Mouse (Mus musculus): ENCODE measurements around the gene B4galnt3. TPM values are rescaled to one million over a fixed set of nuclear protein-coding genes. Genes with fewer than 3 reads are reported as not detected.

The B4galnt3 gene
- total RNA-seq, 4 experiments from 2014 or later: 0.35 to 1.2 (median 0.87) TPM

DNA sequence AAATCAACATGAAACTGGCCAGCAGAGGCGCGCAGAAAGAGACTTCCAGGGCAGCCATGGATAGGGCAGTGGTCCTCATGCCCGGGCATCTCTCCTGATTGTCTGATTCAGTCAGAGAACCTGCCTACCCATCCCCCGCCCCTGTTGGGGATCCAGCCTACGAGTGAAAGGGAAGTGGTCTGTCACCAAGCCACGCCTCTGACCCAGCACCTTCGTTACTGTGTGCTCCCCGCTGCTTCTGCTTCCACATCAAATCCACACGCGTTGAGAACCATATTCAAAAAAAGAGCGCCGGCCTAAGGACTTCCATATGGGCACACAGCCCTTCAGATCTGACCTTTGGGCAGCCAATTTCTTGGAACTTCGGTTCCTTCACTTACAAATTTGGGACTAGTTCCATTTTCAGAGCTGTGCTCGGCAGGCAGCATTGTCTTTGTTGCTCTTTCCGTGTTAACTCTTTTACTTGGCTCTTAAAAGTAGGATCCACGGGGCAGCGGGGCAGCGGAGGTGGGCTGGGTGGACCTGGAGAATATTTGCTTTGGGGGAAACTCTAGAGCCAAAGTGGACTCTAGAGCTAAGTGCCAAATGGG, 106.7 kb downstream of the B4galnt3 start:
- DNase-seq (ENCODE audit: low spot score in 2 of 2): no peak

DNA sequence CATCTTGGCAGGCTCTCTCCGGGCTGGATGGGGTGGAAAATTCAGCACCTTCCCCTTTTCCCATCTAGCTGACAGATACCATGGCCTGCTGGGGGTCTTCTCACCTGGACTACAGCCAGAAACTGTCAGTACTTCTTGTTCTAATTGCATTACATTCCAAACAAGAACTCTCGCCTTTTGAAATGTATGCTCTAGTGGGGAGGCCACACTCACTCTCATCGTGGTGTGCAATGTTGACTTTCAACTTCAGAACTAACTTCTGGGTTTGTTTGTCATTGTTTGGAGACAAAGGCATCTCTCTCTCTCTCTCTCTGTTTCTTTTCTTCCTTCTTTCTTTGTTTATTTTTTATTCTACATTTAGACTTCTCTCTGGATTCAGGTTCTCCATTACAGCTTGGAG, 107.8 kb downstream of the B4galnt3 start:
- no peak for DNase-seq (ENCODE audit: low spot score in 2 of 2)

DNA sequence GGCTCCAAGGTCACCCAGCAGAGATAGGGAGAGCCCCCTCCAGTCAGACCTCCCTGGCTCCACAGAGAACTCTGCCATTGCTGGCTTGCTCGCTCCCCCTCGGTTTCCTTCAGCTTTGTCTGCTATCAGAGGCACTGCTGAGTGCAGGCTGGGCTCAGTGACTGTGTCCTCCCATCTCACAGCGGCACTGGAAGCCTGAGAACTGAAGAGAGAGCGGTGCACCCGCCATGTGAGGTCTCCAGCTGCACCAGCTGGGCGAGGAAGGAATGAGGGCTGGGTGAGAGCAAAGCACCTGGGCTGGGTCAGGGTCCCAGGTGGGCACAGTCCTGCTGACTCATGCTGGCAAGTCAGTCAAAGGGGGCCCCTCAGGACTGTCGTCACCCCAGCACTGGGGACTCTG, 108.6 kb downstream of the B4galnt3 start:
- DNase-seq (ENCODE audit: low spot score in 2 of 2): no peak

DNA sequence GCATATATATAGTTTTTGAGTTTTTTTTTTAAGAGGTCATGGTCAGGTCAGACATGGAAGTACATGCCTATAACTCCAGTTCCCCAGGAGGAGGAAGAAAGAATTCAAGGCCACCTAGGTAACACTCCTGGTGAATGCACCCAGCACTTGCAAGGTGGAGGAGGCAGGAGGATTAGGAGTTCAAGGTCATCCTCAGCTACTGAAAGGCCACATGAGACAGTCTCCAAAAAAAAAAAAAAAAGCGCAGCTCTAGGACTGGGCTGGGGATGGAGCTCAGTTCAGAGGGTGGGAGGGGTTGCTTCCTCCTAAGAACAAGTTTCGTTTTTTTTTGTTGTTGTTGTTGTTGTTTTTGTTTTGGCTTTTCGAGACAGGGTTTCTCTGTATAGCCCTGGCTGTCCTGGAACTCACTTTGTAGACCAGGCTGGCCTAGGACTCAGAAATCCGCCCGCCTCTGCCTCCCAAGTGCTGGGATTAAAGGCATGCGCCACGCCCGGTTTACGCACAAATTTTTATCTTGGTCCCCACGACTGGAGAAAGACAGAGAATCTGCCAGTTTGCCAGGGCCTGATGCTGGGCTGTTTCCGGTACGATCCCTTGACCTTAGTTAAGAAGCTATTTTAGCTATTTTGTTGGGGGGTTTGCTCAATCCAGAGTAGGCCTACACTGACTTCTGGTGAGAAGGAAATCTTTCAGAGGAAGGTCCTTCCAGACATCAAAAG, 109.2 kb downstream of the B4galnt3 start:
- DNase-seq (ENCODE audit: low spot score in 2 of 2): no peak

DNA sequence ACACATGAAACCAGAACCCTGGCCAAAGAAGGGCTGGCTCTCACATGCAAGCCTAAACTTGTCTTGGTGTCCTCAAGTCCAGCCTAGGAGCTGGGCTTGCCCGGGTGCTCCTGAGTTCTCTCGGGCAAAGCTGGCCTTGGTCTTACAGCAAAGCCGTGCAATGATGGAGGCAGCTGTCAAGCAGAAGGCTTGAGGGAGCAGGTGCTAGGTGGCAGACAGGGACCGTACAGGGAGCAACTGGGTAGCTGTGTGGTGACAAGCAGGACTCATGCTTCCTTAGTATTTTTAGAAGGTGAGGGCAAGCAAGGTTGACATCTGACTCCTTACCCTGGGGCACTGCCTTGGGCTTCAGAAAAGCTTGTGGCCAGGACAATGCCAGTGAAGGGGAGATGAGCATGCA, 110.6 kb downstream of the B4galnt3 start:
- DNase-seq (ENCODE audit: low spot score in 2 of 2): no peak

DNA sequence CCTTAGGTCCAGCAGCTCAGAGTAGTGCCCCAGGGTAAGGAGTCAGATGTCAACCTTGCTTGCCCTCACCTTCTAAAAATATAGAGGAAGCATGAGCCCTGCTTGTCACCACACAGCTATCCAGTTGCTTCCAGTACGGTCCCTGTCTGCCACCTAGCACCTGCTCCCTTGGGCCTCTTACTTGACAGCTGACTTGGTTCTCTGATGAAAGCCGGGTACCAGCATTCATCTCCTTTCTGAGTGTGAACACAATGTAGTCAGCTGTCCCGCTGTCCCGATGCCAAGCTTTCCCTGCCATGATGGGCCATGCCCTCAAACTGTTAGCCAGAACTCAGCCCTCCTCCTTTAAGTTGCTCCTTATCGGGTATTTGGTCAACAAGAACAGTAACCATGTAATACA, 112.2 kb downstream of the B4galnt3 start:
- DNase-seq (ENCODE audit: low spot score in 2 of 2): no peak

DNA sequence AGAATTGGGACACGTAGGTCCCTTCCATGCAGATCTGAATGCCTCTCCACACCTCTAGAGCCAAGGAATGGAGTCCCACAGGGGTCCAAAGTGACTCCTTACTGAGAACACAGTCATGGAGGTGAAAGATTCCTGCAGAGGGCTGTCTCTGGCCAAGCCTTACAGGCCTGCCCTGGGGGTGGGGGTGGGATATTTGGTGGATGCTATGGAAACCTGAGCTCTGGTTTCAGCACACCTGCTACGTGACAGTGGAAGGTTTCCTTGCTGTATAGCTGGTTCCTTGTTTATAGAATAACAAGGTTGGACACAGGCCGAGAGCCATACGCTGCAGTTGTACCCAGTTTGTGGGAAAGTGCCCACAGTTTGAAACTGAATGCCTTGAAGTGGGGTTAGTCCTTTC, 113.9 kb downstream of the B4galnt3 start:
- DNase-seq (ENCODE audit: low spot score in 2 of 2): no peak

DNA sequence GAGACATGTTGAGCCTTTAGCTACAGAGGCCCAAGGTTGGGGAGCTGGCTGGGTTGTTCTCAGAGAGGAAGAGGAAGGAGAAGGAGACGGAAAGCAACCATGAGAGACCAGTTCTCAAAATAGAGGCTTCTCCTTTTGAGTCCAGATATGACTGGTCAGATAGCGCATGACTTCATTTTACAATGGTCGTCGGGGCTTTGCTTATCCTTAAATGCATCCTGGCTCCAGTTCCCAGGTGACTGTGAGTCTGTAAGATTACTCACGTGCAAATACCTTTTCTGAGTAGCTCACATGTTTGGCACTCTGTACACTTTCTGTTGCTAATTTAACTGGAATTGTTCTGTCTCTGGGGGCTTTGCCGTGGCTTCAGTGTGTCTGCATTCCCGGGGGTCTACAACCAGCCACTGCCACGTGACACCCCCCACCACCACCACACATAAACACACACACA, 114.6 kb downstream of the B4galnt3 start:
- no peak for DNase-seq (ENCODE audit: low spot score in 2 of 2)

DNA sequence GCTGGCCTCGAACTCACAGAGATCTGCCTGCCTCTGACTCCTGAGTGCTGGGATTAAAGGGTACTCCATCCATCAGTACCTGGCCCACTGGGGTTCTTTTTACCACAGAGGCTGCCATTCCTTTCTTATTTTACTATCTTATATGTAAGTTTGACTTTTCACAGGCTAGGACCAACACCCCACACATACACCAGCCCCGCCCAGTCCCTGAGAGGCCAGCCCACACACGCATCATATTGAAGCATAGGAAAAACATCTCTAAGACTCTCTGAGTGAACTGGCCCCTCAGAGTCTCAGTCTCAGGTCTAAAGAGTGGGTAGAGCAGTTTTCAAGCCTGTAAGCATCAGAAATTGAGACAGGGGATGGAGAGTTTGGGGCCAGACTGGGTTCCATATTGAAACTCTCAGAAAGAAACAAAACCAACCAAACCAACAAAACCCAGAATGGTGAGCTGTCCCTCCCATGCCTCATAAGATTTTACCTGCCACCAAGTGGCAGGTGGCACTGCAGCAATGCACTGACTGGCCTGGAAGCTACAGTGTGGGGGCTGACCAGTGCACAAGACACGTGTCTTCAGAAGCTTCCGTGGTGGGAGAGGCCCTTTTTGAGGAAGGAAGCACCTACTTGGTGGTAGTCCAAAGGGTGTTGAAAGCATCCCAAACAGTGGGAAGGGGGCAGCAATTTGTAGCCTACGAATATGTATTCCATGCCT, 115.2 kb downstream of the B4galnt3 start:
- DNase-seq (ENCODE audit: low spot score in 2 of 2): no peak

DNA sequence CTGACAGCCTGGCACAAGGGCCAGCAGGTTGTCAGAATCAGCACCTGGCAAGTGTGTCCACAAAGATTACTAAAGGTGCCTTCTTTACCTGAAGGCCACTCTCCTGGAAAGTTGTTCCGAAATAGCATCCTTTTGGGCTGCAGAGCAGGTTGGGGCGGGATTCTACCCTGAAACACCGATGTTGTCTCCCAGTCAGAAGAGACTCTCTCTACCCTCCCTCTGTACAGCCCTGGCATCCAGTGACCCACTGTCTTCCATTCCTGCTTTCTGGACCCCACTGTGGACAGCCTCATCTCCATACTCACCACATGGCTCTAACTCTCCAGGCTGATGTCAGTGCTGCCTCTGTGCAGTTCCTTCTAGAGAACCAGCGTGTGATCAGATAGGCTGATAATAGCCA, 118.7 kb downstream of the B4galnt3 start:
- no peak for DNase-seq (ENCODE audit: low spot score in 2 of 2)

DNA sequence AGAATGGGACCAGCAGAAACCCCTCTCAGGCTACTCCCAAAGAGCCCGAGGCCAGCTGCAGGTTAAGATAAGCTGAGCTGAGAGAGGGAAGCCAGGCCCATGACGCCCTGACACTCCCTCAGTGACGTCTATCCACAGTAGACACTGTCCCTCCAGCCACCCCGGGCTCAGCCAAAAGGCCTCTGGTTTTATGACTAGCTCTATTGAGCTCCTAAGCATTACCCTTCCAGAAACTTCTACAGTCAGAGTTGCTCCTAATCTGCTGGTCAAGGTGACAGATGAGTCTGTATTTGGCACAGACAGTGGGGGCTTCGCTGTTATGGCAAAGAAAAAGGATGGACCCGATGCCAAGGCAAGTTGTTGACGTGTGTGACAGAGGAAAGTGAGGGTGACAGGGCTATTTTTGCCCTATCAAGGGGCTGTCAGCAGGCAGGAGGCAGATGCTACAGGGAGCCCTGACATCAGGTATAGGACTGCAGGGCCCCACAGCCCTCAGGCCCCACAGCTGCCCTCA, 119.7 kb downstream of the B4galnt3 start:
- DNase-seq (ENCODE audit: low spot score in 2 of 2): no peak

DNA sequence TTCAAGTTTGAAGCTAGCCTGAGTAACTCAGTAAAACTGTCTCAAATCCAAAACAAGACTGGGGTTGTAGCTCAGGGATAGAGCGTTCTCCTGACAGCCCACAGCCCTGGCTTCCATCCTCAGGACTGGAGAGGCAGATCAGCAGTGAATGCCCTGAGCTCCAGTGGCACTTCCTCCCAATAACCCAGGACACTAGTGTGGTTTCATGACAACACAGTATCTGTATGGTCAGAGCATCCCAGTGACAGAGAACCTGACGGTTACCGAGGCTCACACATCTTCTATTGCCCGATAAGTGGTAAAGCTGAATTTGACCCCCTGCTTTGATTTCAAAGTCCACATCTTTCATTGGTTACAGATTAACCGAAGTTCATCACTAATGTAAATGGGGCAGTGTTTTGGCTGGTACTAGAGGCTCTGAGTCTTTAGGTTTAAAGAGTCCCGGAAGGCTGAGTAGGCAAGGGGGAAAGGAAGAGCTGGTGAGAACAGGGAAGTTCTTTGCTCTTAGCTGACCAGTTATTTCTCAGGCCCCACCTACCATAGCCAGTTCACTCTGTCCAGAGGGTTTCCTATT, 120.2 kb downstream of the B4galnt3 start:
- no peak for DNase-seq (ENCODE audit: low spot score in 2 of 2)

DNA sequence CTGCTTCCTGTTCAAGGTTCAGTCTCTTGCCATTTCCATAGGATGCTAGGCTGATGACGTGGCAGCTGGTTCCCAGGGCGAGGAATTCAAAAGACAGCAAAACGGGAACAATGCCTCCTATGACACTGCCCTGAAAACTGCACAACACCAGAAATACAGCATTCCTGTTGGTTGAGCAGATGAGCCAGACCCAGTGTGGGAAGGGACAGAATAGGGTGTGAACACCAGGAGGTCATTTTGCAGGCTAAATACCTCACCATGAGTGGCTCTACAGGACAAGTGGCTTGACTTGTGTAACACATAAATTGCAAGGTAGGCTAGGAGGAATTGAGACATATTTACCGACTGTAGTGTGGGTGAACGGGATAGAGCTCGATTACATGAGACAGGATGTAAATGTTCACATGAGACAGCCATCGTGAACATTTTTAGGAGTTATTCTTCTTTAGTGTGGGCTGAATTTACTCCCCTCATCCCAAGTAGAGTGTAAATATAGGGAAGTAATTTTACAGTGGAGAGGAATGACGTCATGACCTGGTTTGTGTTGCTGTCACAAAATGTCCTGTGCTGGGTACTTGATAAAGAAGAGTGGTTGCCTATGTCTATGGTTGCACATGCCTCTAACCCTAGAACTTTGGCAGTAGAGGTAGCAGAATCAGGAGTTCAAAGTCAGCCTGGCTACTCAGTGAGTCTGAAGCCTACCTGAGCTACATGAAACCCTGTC, 121.9 kb downstream of the B4galnt3 start:
- DNase-seq (ENCODE audit: low spot score in 2 of 2): no peak

DNA sequence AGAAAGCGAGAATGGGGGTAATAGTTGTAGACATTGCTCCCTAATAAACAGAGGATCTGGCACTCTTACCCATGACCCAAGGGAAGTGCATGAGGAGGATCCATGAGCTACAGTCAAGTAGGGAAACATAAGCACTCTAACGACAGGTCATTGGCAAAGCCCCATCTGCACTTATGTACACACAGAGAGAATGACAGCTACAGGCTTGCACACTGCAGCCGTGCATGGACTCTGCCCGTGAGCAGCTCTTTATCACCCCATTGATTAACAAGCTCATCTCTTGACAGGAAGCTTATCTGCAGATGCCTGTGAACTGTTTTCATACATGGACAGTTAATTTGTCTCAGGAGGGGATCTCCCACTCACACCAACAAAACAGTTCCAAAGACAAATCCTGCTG, 126.8 kb downstream of the B4galnt3 start:
- DNase-seq (ENCODE audit: low spot score in 2 of 2): no peak

DNA sequence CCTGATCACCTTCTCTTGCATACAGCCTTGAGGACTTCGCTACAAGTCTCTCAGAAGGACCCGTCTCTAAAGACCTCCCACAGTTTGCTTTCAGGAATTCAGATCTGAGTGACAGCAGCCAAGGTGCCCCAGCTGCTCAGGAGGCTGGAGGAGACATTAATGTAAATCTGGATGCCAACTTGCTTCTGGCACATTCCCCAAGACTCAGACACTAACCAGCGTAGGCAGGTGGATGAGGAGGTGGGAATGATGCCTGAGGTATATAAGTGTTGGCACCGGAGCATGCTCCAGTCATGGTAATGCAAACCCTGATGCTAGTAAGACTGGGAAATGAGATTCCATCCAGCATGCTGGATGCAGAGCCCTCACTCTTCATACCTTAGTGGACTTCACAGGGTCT, 129.6 kb downstream of the B4galnt3 start:
- DNase-seq (ENCODE audit: low spot score in 2 of 2): no peak

DNA sequence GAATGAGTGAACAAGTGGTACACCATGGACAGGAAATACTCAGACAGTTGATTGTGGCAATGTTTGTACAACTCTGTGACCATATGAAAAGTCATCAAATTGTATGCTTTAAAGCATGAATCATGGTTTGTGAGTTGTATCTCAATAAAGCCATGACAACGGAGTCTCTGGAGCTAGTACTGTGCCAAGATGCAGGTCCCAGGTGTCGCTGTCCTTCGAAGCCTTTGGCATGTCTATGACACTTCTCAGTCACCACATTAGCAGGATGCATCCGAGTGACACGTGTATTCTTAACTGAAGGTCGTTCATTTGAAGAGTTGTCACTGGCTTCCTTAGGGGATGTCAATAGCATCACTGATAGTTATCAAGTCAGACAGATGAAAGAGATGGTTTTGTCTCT, 131.4 kb downstream of the B4galnt3 start:
- DNase-seq (ENCODE audit: low spot score in 2 of 2): no peak

DNA sequence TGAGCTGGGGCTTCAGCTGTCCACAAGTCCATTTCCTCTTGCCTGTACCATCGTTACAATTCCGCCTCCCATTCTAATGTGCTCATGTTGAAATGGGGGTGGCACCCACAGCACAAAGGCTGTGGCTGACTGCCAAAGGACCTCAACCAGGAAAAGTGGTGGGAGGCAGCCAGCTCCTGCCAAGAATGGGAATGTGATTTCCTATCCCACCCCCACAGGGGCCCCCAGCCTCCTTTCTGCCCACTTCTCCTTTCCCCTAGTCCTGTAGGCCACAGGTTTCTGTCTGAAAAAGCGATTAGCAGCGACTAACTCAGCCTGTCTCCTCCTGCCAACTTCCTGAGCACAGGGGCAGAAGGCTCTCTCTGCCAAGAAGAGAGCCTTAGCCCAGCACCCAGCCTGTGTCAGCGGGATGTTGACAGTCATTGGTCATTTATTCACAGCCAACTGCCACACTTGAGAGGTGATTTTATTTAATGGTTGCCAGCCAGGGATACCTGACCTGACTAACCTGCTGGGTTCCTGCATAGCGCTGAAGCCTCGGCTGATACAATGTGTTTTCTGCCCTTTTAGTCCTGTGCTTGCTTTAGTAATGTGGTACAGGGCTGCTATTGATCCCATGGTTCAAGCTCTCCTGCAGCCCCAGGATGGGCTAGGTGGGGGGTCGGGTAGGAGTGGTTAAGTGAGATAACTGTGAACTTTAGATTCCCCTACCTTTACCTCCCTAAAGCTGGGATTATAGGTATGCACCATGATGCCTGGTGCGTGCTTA, 135.0 kb downstream of the B4galnt3 start:
- peak; percentile 47 to 50 for DNase-seq (ENCODE audit: low spot score in 2 of 2)

DNA sequence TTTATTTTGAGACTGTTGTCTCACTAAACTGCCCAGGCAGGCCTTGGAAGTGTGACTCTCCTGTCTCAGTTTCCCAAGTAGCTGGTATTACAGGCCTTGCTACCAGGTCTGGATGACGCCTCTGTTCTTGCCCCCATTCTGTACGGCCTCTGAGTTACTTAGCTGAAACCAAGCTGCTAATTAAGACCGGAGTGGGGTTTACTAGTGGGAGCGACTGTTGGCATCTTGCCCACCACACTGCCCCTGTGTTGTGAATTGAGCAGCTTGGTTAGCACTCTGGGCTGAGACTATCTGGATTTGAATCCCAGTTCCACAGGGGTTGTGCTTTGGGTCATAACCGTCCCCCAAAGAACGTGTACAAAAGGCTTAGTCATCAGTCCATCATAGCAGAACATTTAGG, 136.9 kb downstream of the B4galnt3 start:
- DNase-seq (ENCODE audit: low spot score in 2 of 2): no peak

DNA sequence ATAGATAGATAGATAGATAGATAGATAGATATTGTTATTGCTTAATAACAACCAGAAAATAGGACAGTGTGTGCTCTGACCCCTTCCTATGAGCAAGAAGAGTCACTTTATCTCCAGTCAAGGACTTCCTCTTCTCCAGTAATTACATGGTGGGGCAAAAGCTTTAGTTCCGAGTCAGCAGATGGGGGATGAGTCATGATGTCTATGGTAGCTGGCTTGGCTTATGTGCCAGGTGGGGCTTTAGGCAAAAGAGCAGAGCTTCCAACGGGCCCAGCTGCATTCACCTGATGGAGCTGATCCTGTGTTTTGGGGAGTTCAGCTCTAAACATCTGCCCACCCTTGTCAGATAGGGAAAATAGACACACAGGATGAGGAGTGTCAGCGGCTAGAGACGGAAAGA, 138.8 kb downstream of the B4galnt3 start:
- DNase-seq (ENCODE audit: low spot score in 2 of 2): no peak

DNA sequence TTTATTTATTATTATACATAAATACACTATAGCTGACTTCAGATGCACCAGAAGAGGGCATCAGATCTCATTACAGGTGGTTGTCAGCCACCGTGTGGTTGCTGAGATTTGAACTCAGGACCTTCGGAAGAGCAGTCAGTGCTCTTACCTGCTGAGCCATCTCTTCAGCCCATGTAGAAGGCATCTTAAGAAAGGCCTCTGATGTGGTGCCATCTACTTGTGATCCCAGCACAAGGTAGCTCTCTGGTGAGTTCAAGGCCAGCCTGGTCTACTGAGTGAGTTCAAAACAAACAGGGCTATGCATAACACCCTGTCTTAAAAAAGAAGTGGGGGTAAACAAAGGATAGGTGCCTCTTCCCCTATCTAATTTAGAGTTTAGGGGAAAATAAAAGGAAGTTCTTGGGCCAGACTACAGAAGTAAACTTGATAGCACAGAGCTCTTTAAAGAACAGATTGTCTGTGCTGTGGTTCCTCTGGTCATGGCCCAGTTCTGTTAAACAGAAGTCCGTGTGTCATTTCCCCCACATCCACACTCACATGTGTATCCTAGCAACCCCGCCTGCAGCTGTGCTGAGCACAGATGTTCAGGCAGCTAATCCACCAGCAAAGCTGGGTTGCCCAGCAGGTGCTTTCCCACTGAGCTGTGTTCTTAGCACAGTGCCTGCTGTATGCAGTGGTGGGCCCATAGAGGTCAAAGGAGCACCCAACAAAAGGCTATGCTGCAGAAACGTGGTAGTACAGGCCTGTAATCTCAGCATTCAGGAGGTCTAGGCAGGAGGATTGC, 139.6 kb downstream of the B4galnt3 start:
- DNase-seq (ENCODE audit: low spot score in 2 of 2): no peak

Measured in layer of hippocampus, adult 8-10 months (tissue).